Mouse (Mus musculus): ENCODE data around the gene Hist1h3e.

Gene Hist1h3e

DNA sequence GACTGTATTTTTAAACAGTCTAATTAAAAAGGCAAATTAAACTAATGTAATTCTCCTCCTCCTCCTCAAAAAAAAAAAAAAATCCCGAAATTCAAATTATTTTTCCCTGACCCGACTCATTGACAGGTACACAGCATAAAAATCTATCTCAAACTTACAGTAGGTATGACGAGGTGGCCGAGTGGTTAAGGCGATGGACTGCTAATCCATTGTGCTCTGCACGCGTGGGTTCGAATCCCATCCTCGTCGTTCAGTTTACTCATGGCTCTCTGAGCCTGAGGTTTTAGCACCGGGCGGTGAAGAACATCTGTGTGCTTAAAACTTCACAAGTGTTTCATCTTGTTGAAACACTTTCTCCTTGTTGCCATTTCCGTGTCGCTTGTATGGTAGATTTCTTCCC lies 40.5 kb downstream of the Hist1h3e start:
- DNase-seq (ENCODE audit: low read depth in 1 of 2, low spot score in 2 of 2) = peak; percentile 54 to 73

DNA sequence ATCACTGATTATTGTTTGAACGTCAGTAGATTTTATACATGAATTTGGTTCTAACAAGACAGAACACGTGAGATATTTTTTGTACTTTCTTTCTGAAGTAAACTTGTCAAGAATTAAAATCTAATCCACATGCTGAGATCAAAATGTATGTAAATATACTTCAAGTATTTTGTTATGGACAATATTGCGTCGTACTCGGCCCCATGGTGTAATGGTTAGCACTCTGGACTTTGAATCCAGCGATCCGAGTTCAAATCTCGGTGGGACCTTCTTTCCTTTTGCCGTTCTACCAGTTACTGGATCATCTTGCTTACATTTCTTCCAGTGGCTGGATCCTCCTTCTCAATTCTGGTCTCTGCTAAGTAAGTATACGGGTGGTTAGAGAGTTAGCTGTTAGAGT lies 42.8 kb downstream of the Hist1h3e start:
- DNase-seq (ENCODE audit: low read depth in 1 of 2, low spot score in 2 of 2) = peak; percentile 57 to 77

DNA sequence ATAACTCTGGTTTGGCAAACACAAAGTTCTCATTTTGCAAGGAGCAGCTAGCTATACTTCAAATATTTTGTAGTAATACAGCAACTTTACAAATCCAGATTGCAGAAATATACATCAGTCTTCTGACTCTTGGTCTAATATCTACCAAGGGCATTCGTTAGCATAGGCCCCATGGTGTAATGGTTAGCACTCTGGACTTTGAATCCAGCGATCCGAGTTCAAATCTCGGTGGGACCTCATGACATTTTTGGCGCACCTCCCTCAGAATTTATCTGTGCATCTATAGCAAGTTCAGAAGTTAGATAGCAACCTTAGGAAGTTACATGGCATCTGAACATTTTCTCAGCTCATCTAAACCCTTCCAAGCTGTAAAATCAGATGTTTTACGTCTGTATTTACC lies 43.3 kb downstream of the Hist1h3e start:
- peak; percentile 75 to 81 for DNase-seq (ENCODE audit: low read depth in 1 of 2, low spot score in 2 of 2)

DNA sequence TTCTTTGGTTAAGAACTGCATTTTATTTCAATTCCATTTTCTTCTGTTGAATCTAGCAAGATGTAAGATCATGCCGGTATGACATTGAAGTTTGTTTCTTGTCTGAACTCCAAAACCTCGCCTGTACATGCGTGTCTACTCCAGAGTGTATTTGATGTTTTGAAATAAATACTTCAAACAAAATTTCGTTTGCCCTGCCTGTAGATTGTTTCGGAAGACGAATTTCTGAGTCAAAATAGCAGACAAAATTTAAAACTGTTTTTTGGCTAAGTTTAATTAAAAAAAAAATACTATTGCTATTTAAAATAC lies 43.9 kb downstream of the Hist1h3e start:
- no peak for DNase-seq (ENCODE audit: low read depth in 1 of 2, low spot score in 2 of 2)

DNA sequence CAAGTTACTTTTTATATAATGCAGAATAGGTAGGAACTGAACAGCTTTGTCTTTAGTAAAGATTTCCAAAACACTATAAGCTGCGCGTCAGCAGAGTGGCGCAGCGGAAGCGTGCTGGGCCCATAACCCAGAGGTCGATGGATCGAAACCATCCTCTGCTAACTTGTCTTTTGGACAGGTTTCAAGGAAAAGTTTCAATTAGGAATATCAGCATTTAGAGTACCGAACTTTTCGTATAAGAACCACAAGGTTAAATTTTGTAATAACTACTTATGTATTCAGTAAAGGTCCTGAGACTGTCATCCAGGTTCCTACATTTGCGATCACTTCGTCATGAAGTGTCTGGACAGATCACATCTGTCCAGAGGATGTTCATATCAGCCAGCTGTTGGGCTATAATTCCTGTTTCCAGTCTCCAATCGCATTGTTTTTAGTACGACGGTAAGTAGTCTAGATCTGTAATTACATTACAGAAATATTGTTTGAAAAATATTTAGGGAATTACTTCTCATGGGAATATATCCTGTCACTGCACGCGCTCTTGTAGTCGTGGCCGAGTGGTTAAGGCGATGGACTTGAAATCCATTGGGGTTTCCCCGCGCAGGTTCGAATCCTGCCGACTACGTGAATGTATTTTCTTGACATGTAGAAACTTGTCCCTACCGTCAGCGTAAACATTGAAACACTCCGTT lies 44.4 kb downstream of the Hist1h3e start:
- DNase-seq (ENCODE audit: low read depth in 1 of 2, low spot score in 2 of 2) = peak; percentile 88 to 92

DNA sequence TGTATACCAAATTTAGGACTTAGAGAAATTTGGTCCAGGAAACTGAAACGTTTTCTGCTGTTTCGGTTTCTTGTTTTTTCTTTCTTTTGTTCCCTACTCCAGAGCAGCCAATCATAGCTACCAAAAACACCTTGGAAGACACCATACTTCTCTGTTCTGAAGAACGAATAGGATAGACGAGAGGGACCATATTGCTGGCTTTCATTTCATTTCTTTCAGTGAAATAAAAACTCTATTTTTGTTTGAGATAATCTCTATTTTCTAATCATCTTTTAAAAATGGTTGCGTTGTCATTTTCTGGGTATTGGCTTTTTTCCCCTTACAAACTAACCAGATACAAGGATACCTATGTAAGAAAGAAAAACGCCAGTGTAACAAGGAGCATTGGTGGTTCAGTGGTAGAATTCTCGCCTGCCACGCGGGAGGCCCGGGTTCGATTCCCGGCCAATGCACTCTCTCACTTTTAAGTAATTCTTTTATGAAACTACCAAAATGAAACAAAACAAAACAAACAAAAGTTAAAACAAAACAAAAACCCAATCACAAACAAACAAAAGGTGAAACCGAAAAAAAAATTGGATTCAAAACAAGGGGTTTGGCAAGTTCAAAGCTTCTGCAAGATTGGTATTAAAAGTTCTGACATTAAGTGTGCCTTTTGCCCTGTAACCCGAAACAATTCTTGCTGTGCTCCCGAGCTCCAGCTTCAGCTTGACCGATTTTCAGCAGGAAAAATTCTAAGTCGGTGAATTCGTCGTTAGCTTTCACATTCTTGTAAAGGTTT lies 45.2 kb downstream of the Hist1h3e start:
- peak in 1 of 2 experiments; percentile 71 for DNase-seq (ENCODE audit: low read depth in 1 of 2, low spot score in 2 of 2)

DNA sequence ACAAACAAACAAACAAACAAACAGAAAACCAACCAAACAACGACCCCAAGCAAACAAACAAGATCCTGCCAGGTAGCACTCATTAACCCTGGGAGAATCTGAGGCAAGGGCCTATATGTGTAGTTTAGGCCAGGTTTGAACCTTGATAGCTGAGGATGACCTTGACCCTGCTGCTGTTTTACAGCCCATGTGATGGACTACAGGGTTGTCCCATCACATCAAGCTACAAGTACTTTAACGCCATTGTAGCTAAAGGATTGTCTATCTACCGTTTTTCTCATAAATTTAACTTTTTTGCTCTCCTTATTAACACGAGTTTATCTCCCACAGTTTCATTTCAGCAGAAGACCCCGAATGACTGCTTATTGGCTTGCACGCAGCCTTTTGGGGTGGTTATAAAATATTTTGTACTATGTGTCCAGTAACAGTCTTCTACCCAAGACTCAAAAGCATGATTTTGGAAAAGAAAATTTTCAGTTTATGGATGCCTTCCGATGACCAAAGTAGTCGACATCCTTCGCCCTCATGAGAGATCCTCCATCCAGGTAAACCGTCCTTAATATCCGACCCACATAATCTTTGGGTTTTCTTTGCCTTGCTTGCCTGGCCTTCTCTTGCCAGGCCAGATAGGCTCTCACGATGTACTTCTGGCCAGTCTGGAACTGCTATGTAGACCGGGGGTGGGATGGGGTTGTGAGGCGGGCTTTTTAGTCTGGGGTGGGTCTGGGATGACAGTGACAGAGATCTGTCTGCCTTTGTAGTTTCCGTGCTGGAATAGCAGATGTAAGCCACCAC lies 46.1 kb downstream of the Hist1h3e start:
- DNase-seq (ENCODE audit: low read depth in 1 of 2, low spot score in 2 of 2) = no peak

DNA sequence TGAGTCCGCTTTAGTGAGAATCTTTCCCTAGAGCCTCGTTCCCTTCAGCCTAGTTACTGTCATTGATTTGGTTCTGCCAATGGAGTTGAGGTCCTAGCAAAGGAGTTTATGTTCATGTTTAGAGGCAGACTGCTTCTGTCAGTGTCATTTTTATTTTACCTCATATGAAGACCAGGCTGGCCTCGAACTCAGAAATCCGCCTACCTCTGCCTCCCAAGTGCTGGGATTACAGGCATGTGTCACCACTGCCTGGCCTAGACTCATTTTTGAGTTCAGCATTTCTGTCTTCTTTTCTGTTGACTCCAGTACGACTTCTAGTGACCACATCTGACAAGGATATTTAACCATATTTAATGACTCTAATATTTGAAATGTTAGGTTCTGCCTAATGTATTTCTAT lies 46.9 kb downstream of the Hist1h3e start:
- no peak for DNase-seq (ENCODE audit: low read depth in 1 of 2, low spot score in 2 of 2)

DNA sequence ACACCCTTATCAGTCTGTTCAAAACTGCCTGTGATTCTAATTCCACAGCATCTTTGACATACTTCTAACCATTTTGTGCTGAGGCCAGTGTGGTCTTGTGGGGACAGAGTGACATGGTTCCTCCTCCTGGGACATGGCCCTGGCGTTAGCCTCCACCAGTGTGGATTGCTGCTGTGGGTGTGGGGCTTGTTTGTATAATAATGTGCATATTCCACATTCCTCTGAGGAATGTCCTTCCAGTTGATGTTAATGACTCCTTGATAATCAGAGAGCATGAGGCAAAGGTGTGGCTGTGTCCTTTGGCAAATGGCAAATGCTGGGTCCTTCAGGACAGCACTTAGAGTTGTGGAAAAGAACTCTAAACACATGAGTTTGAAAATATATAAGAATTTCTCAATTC lies 48.7 kb downstream of the Hist1h3e start:
- DNase-seq (ENCODE audit: low read depth in 1 of 2, low spot score in 2 of 2) = no peak
